Mouse (Mus musculus) gastrocnemius, adult 2 months (tissue): ENCODE data around the gene Mxra8. TPM values are rescaled to one million over a fixed set of nuclear protein-coding genes. Genes with fewer than 3 reads are reported as not detected.

ENCODE experiments used
- DNase-seq: peaks from one replicate; pipeline ENCODE4 v3.0.0; 2022
- H3K27ac ChIP-seq: fragments of 200-600 bp; 2 replicates; pipeline ENCODE4 v1.8.1; 2022; ENCODE audit warnings: mild to moderate bottlenecking
- H3K4me3 ChIP-seq: fragments of 200-600 bp; 2 replicates; pipeline ENCODE4 v1.8.1; 2022; ENCODE audit warnings: mild to moderate bottlenecking, moderate library complexity
- CTCF ChIP-seq: fragments of 200-600 bp; IDR thresholded peaks from 2 replicates; pipeline ENCODE4 v1.8.1; 2022; ENCODE audit warnings: antibody characterized with exemption, mild to moderate bottlenecking, moderate library complexity
- intact Hi-C: fragments of 180-260 bp; cut with DNase I; formaldehyde crosslinking; loops from one replicate; pipeline ENCODE4 v1.15.1; 2025
- total RNA-seq, 2 experiments: library from RNA; stranded (reverse); gene quantifications; 2 replicates each; pipeline ENCODE4 v1.2.3; 2021

Gene Mxra8
- total RNA-seq, 2 experiments from 2014 or later: 26.4 to 31.3 TPM

DNA sequence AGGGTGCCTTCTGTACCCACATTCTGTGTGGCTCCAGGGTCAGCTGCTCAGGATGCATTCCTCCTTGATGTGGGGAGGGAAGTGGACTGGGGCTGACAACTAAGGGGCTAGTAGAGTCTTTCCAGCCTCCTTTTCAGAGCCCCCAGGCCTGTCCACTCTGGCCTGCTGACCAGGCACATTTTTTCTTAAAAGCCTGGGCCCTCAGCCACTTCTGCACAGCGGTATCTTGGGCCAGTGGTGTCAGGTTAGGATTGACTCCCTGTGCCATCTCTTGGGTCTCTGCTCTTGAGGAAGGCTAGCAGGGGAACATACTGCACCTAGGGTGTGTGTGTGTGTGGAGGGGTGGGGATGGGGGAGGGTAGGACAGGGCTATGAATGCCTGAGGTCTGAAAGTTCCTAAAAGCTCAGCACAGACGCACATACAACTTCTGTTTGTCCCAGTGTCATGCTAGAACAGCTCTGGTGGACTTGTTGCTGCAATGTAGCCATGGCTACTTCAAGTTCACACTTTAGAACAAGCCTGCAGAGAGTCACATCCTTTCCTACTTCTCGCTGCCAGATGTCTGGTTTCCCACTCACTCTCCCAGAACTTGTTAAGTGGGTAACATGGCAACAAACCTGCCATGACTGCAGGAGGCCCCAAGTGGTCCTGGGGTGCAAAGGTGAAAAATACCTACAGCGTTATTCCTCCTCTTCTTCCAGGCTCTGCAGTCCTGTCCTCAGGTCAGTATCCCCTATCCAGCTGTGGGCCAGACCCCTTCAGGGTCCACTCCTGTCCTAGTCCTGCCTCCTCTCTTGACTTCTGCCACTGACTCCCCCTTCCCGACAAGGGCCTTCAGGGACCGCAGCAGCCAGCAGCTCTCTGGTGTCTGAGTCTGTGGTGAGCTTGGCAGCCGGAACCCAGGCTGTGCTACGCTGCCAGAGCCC is 859 bp downstream of the Mxra8 start:
- Histone ChIP-seq H3K4me3 (peak overlapping the region; percentile 68), H3K27ac (peak overlapping the region; percentile 96)
- intact Hi-C loops: no loop called here
- TF ChIP-seq CTCF: no peak
- peak; percentile 74 for DNase-seq

DNA sequence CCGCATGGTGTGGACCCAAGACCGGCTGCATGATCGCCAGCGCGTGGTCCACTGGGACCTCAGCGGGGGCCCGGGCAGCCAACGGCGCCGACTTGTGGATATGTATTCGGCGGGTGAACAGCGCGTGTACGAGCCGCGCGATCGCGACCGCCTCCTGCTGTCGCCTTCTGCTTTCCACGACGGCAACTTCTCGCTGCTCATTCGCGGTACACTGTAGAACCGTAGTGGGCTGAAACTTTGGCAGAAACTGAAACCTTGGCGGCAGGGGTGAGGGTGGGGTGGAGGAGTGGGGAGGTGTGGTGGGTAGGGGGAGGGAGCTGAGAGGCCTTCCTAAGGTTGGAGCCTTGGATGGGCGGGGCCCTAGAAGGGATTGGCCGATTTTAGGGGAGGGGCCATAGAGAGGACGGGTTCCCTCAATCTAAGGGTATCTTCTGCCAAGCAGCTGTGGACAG is 1.5 kb downstream of the Mxra8 start:
- TF ChIP-seq CTCF: peak; percentile 50
- DNase-seq: peak; percentile 79
- peak overlapping the region; percentile 68 for H3K4me3 ChIP-seq
- H3K27ac ChIP-seq: peak overlapping the region; percentile 96
- intact Hi-C loops: no loop called here

DNA sequence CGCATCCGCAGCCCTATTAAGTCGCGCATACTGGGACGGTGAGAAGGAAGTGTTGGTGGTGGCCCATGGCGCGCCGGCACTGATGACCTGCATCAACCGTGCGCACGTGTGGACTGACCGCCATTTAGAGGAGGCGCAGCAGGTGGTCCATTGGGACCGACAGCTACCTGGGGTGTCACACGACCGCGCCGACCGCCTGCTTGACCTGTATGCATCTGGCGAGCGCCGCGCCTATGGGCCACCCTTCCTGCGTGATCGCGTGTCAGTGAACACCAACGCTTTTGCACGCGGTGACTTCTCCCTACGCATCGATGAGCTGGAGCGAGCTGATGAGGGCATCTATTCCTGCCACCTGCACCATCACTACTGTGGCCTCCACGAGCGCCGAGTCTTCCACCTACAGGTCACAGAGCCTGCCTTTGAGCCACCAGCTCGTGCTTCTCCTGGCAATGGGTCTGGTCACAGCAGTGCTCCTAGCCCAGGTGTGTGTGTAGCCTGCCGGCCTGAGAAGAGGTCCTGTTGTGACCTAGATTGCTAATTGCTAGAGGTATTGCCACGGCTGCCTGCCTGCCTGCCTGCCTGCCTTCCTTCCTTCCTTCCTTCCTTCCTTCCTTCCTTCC is 2.3 kb downstream of the Mxra8 start:
- Histone ChIP-seq H3K27ac (peak overlapping the region; percentile 96), H3K4me3 (peak overlapping the region; percentile 68)
- peak; percentile 24 for DNase-seq
- intact Hi-C loops: no loop called here
- TF ChIP-seq CTCF: no peak

DNA sequence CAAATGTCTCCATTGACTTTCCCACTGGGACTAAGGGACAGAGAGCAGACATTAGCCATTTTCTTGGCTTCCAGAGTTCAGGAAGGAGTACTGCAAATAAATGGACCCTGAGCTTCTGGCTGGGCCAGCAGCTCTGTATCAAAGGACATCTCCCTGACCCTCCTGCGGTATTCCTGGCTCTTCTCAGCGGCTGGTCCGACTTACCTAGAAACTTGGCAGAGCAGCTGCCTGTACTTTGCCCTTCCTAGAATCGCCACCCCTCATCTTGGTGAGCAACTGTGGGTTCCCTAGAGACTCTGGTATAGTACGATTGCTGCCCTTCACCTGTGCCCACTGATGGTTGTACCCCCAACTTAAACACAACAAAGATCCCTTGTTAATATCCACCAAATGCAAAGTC is 3.8 kb downstream of the Mxra8 start:
- intact Hi-C loops: no loop called here
- TF ChIP-seq CTCF: no peak
- DNase-seq: no peak
- no peak overlapping the region for H3K27ac ChIP-seq
- H3K4me3 ChIP-seq: no peak overlapping the region

DNA sequence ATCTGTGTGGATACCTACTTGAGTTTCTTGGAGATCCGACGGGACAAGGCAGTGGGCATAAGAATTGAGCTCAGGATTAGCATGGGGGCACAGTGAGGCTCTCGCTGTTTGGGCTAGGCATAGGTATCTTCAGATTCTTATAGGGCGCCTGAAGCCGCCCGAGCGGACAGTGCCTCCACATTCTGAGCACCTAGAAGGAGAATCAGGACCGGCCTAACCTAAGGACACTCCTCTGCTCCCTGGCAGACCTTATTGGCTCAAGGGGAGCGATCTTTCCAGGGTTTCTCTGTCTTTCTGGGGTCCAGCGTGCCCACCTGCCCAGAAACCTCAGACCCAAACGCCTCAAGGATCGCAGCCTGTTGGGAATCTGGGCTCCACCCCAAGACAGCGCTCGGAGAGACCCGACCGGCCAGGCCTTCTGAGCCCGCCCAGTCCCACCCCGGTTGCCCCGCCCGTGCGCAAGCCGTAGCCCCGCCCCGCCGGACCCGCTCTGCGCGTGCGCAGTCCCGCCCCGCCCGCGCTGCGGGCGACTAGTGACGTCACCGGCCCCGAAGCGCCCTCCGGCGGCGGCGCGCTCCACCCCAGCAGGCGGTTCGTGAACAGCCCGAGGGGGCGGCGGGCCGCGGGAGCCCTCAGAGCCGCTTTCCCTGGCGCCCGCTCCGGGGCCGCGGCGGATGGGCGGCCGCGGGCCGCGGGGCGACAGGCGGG is 7.5 kb downstream of the Mxra8 start, which contains the start of gene Dvl1:
TSS of gene Dvl1 (plus strand) at position 532 of the 708 bp plus-strand sequence.
- Histone ChIP-seq H3K27ac (peak within 1 kb of the TSS; percentile 98), H3K4me3 (peak within 1 kb of the TSS; percentile 94)
- peak; percentile 97 for DNase-seq
- intact Hi-C loops: loop anchor here (2.0 kb wide), 2 partner anchors 14 to 46 kb away; no protein-coding TSS in a partner anchor
- peak; percentile 64 for TF ChIP-seq CTCF

DNA sequence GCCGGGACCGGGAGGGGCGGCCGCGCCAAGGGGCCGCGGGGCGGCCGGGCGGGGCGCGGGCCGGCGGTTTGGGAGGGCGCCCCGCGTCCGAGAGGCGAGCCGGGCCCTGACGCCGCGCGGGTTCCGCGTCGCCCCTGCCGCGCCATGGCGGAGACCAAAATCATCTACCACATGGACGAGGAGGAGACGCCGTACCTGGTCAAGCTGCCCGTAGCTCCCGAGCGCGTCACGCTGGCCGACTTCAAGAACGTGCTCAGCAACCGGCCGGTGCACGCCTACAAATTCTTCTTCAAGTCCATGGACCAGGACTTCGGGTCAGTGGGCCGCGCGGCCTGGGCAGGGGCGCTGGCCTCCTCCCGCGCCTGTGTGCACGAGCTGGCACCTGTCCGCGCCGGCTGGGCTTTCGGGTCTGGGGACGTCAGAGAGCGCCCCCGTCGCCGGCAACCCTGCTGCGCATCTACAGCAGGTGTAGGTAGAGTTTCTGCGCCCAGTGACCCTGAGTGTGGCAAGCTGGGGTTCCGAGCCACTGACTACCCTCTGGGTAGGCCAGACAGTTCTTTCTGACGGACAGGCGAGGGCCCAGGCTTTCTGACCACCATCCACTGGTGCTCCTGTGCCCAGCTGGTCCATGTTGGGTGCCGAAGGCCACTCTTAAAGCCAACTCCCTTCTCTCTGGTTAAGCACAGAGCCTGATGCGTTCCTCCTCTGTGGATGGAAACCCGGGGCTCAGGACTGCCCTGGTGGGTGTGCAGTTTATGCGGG is 8.3 kb downstream of the Mxra8 start:
- H3K27ac ChIP-seq: peak overlapping the region; percentile 98
- peak; percentile 80 for DNase-seq
- intact Hi-C loops: loop anchor here (2.0 kb wide), 2 partner anchors 15 to 45 kb away; no protein-coding TSS in a partner anchor
- peak overlapping the region; percentile 94 for H3K4me3 ChIP-seq
- TF ChIP-seq CTCF: peak; percentile 3; the same call in 1 of the 2 replicates

DNA sequence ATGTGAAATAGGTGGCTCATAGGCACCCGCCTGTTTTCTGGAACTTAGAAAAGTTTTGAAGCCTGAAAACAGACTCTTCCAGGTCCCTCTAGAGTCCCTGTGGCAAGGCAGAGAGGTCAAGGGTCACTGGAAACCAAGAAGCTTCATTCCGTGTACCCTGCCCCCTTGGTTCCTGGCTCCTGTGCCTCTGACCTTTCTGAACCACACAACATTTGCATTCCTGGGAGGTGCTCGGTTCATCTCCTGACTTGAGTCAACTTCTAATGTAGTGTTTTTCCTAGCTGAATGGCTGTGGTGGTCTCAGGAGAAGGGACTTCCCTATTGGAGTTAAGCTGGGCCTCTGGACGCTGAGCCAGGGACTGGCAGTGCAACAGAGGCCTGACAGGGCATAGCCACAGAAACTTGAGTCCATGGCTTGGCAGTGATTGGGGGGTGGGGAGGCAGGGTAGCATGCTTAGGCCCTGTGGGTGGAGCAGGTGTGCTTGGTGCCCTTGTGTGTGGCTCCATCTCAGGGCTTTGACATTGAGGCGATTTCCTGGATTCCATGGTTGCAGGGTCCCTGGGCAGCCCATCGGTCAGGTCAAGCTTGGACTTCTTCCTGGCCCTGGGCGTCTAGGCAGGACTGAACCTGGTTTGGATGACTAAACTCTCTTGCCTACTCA is 9.1 kb downstream of the Mxra8 start:
- Histone ChIP-seq H3K4me3 (peak overlapping the region; percentile 94), H3K27ac (peak overlapping the region; percentile 98)
- no peak for TF ChIP-seq CTCF
- intact Hi-C loops: no loop called here
- DNase-seq: peak; percentile 89

DNA sequence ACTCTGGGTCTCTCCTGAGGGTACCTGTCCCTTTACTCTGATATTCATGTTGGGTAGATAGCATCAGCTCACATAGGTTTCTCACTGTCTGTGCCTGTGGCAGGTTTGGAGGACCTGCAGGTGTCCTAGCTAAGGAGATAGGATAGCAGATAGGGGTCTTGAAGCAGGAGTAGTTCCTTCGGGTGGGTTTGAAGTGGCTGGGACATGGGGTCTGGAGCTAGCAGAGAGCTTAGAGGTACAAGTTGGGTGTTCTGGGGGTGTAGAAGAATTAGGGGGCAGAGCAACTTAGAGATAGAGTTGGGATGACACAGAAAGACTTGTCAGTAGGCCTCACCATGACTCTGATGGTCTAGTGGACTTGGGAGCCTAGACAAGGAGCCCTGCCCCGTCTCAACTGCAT is 9.9 kb downstream of the Mxra8 start:
- H3K4me3 ChIP-seq: peak overlapping the region; percentile 94
- intact Hi-C loops: no loop called here
- DNase-seq: peak; percentile 11
- H3K27ac ChIP-seq: peak overlapping the region; percentile 98
- no peak for TF ChIP-seq CTCF

DNA sequence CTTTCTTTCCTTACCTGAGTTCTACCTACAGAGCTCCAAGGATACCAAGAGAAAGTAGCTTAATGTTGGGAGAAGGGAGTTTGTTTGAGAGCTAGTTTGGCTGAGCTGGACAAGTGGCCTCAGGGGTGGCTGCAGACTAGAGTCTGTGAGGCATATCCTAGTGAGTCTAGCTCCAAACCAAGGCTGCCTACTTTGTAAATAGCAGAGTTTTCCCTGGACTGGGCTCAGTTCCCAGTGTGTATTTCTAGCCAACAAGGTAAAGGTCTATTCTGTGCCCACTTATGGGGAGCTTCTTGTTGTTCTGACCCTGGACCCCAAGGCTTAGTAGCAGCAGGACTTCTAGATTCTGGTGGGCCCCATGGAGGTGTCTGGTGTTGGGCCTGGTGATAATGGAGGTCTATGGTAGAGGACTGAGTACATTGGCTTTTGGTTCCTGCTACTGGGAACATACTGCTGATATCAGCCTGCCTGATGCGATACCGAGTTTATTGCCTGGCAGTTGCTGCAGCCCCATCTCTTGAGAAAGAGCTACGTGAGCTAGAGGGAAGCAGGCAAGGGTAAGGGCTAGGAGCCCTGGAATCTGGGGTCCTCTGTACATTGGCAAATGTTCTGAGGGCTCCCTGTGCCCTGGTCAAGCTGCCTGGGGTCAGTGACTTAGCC is 10.4 kb downstream of the Mxra8 start:
- Histone ChIP-seq H3K4me3 (peak overlapping the region; percentile 94), H3K27ac (peak overlapping the region; percentile 98)
- peak; percentile 27 for DNase-seq
- TF ChIP-seq CTCF: no peak
- intact Hi-C loops: no loop called here

DNA sequence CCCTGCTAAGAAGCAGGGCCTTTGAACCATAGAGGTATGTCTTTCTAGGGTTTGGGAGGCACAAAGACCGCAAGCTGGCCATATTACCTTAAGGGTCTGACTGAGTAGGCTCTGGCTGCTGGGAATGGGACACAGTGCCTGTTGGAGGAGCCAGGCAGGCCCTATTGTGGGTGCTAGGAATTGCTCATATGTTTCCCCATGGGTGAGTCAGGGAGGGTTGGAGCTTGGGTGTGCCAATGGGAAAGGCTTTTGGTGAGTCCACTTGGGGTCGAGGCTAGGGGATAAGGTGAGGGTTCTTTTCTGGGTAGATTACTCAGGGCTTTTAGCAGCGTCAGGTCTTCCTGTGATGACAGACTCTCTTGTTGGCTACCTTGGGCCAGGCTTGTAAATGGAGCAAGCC is 11.9 kb downstream of the Mxra8 start:
- peak; percentile 10 for DNase-seq
- peak overlapping the region; percentile 98 for H3K27ac ChIP-seq
- no peak for TF ChIP-seq CTCF
- intact Hi-C loops: no loop called here
- H3K4me3 ChIP-seq: peak overlapping the region; percentile 42

DNA sequence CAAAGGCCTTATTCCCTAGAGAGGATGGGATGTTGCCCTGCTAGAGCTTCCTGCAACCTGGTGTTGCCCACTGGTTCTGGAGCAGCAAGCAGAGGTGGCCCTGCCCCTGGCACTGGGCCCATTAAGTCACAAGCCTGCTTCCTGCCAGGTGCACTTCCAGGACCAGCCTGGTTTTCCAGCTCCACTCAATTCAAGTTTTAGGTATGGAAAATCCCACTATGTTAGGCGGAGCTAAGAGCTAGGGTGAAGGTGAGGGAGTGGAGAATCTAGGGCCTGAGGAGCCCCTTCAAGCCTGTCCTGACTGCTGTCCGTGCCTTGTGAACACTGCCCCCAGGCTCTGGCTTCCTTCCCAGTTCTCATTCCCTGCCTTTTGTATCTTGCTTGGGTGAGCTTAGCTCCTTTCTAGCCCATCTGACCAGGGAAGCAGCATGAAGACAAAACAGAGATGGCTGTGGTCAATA is 12.5 kb downstream of the Mxra8 start:
- peak overlapping the region; percentile 98 for H3K27ac ChIP-seq
- TF ChIP-seq CTCF: no peak
- H3K4me3 ChIP-seq: peak overlapping the region; percentile 42
- intact Hi-C loops: loop anchor here (2.0 kb wide), 1 partner anchor 15 kb away; no protein-coding TSS in a partner anchor
- peak; percentile 54 for DNase-seq
